Mouse (Mus musculus): ENCODE data around the gene Ankzf1. TPM values are rescaled to one million over a fixed set of nuclear protein-coding genes. Genes with fewer than 3 reads are reported as not detected.

Gene Ankzf1
- polyA plus RNA-seq, 2 experiments: 4.8 to 7.6 TPM

GRCm38 (mm10) chr1:75222926-75223325 is 31.0 kb downstream of the Ankzf1 start:
- Histone ChIP-seq H3K27me3 (ENCODE audit: control insufficient read depth, insufficient read depth, low read length) (peaks cover 15% of the 10 kb centered on the region), H3K9me3 (ENCODE audit: control insufficient read depth, low read length) (no peaks in the 10 kb centered on the region), H3K27ac (no peak overlapping the region), H3K4me3 (ENCODE audit: insufficient read depth in 1 of 2, low read depth in 2 of 2, low read length in 2 of 2) (no peak overlapping the region), H3K4me2 (ENCODE audit: low read depth) (no peak overlapping the region), H3K4me1 (replicated peaks; ENCODE audit: control insufficient read depth in 2 of 2, insufficient read depth in 2 of 2, low read length in 1 of 2) (peaks cover 4 to 19% of the 10 kb centered on the region in 2 experiments; a peak in 3 of 4 replicates), H3K36me3 (replicated peaks; ENCODE audit: control insufficient read depth, insufficient read depth, low read depth) (no peaks in the 10 kb centered on the region), H3K9ac (replicated peaks) (no peak overlapping the region)
- ATAC-seq (ENCODE audit: insufficient read depth) (no peak), DNase-seq (ENCODE audit: low read depth in 3 of 3, low spot score in 3 of 3) (no peak)
- TF ChIP-seq CTCF (IDR thresholded peaks at IDR 0.05; ENCODE audit: low read depth): no peak
- TF ChIP-seq EP300 (IDR thresholded peaks at IDR 0.05; ENCODE audit: low read depth): no peak
- WGBS (ENCODE audit: insufficient replicate concordance): 47% methylated on average over 6 of the region's 6 CpGs

DNA sequence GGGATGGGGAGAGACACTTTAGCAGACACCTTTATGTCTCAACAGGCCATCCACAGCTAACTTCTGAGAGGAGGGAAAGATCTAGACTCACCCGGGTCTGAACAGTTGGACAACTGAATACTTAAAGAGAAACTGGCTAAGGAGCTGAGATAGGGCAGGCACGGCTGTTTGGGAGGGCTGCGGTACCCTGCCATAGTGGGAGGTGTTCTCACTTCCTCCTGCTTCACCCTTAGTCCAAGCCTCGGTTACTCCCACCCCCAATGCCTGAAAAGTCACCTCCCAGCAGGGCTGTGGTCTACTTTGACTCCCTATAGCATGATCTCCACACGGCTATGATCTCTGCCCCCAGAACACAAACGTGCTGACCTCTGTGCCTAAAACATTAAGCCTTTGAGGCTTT is 31.6 kb downstream of the Ankzf1 start:
- no peak overlapping the region for H3K9ac ChIP-seq (replicated peaks)
- H3K27me3 ChIP-seq (ENCODE audit: control insufficient read depth, insufficient read depth, low read length): peaks cover 15% of the 10 kb centered on the region
- H3K4me1 ChIP-seq (replicated peaks; ENCODE audit: control insufficient read depth in 2 of 2, insufficient read depth in 2 of 2, low read length in 1 of 2): peaks cover 5 to 19% of the 10 kb centered on the region in 2 experiments; a peak in 3 of 4 replicates
- no peak overlapping the region for H3K4me2 ChIP-seq (ENCODE audit: low read depth)
- no peaks in the 10 kb centered on the region for H3K9me3 ChIP-seq (ENCODE audit: control insufficient read depth, low read length)
- ATAC-seq (ENCODE audit: insufficient read depth) (no peak), DNase-seq (ENCODE audit: low read depth in 3 of 3, low spot score in 3 of 3) (no peak)
- no peaks in the 10 kb centered on the region for H3K36me3 ChIP-seq (replicated peaks; ENCODE audit: control insufficient read depth, insufficient read depth, low read depth)
- H3K27ac ChIP-seq: no peak overlapping the region
- H3K4me3 ChIP-seq (ENCODE audit: insufficient read depth in 1 of 2, low read depth in 2 of 2, low read length in 2 of 2): no peak overlapping the region
- WGBS (ENCODE audit: insufficient replicate concordance): 27% methylated on average over 6 of the region's 6 CpGs
- no peak for TF ChIP-seq EP300 (IDR thresholded peaks at IDR 0.05; ENCODE audit: low read depth)
- TF ChIP-seq CTCF (IDR thresholded peaks at IDR 0.05; ENCODE audit: low read depth): no peak

- Histone ChIP-seq H3K27ac (no peak overlapping the region), H3K9ac (replicated peaks) (no peak overlapping the region), H3K4me3 (ENCODE audit: insufficient read depth in 1 of 2, low read depth in 2 of 2, low read length in 2 of 2) (no peak overlapping the region), H3K4me2 (ENCODE audit: low read depth) (no peak overlapping the region), H3K36me3 (replicated peaks; ENCODE audit: control insufficient read depth, insufficient read depth, low read depth) (no peaks in the 10 kb centered on the region), H3K9me3 (ENCODE audit: control insufficient read depth, low read length) (no peaks in the 10 kb centered on the region), H3K4me1 (replicated peaks; ENCODE audit: control insufficient read depth in 2 of 2, insufficient read depth in 2 of 2, low read length in 1 of 2) (peaks cover 17 to 36% of the 10 kb centered on the region in 2 experiments), H3K27me3 (ENCODE audit: control insufficient read depth, insufficient read depth, low read length) (peaks cover 5% of the 10 kb centered on the region)
- TF ChIP-seq CTCF (IDR thresholded peaks at IDR 0.05; ENCODE audit: low read depth) (no peak), EP300 (IDR thresholded peaks at IDR 0.05; ENCODE audit: low read depth) (no peak)
- no peak for ATAC-seq (ENCODE audit: insufficient read depth)
- DNase-seq (ENCODE audit: low read depth in 3 of 3, low spot score in 3 of 3): no peak
- WGBS (ENCODE audit: insufficient replicate concordance): 22% methylated on average over 3 of the region's 3 CpGs
Measured at GRCm38 (mm10) chr1:75225473-75225872, 33.5 kb downstream of the Ankzf1 start.

DNA sequence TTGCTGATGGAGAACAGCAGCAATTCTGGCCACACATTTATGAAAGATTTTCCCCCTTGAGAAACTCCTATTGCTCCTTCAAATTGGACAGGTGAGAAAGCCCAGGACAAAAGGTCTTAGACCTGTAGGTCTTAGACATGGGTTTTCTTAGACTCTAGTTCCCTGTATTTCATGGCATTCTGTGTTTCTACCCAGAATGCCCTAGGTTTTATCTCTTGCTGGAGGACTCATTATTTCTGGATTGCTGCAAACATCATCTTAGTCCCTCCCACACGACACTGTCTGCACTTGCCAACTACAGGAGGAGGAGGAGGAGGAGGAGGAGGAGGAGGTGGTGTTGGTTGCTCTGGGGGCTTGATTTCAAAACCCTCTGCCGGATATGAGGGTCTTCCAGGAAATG is 34.2 kb downstream of the Ankzf1 start:
- TF ChIP-seq EP300 (IDR thresholded peaks at IDR 0.05; ENCODE audit: low read depth) (no peak), CTCF (IDR thresholded peaks at IDR 0.05; ENCODE audit: low read depth) (no peak)
- Histone ChIP-seq H3K9me3 (ENCODE audit: control insufficient read depth, low read length) (no peaks in the 10 kb centered on the region), H3K4me1 (replicated peaks; ENCODE audit: control insufficient read depth in 2 of 2, insufficient read depth in 2 of 2, low read length in 1 of 2) (peaks cover 21 to 42% of the 10 kb centered on the region in 2 experiments), H3K4me2 (ENCODE audit: low read depth) (no peak overlapping the region), H3K9ac (replicated peaks) (no peak overlapping the region), H3K36me3 (replicated peaks; ENCODE audit: control insufficient read depth, insufficient read depth, low read depth) (no peaks in the 10 kb centered on the region), H3K4me3 (ENCODE audit: insufficient read depth in 1 of 2, low read depth in 2 of 2, low read length in 2 of 2) (no peak overlapping the region), H3K27me3 (ENCODE audit: control insufficient read depth, insufficient read depth, low read length) (no peaks in the 10 kb centered on the region), H3K27ac (no peak overlapping the region)
- 42% methylated on average over 2 of the region's 2 CpGs for WGBS (ENCODE audit: insufficient replicate concordance)
- no peak for DNase-seq (ENCODE audit: low read depth in 3 of 3, low spot score in 3 of 3)
- ATAC-seq (ENCODE audit: insufficient read depth): no peak

DNA sequence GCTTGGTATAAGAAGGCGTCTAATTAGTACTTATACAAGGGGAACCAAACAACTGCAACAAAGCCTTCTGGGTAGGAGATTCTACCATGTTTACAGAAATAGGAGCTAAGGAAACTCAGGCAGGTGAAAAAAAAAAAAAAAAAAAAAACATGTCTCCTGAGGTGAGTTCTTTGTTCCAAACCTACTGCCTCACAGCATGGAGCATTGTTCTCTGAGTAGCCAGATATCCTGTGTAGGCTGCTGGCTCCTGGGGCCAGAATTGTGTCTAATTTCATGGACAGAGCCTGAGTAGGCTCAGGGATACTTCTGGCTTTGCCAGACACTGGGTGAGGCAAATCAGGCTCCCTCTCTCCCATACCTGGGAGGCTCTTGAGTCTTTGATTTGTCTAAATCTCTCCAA is 35.7 kb downstream of the Ankzf1 start:
- DNase-seq (ENCODE audit: low read depth in 3 of 3, low spot score in 3 of 3): no peak
- Histone ChIP-seq H3K27ac (no peak overlapping the region), H3K4me2 (ENCODE audit: low read depth) (no peak overlapping the region), H3K36me3 (replicated peaks; ENCODE audit: control insufficient read depth, insufficient read depth, low read depth) (no peaks in the 10 kb centered on the region), H3K4me1 (replicated peaks; ENCODE audit: control insufficient read depth in 2 of 2, insufficient read depth in 2 of 2, low read length in 1 of 2) (peaks cover 29 to 51% of the 10 kb centered on the region in 2 experiments), H3K27me3 (ENCODE audit: control insufficient read depth, insufficient read depth, low read length) (no peaks in the 10 kb centered on the region), H3K4me3 (ENCODE audit: insufficient read depth in 1 of 2, low read depth in 2 of 2, low read length in 2 of 2) (no peak overlapping the region), H3K9me3 (ENCODE audit: control insufficient read depth, low read length) (no peaks in the 10 kb centered on the region), H3K9ac (replicated peaks) (no peak overlapping the region)
- TF ChIP-seq EP300 (IDR thresholded peaks at IDR 0.05; ENCODE audit: low read depth) (no peak), CTCF (IDR thresholded peaks at IDR 0.05; ENCODE audit: low read depth) (no peak)
- ATAC-seq (ENCODE audit: insufficient read depth): no peak
- WGBS (ENCODE audit: insufficient replicate concordance): 85% methylated on average over 1 of the region's 1 CpGs
